Mouse (Mus musculus): Measurements from ENCODE around the gene Idua.

Idua gene

GRCm38 (mm10) chr5:108726557-108727248, 66.6 kb downstream of the Idua start:
- peak; percentile 87 to 89 for DNase-seq

GRCm38 (mm10) chr5:108727425-108727824, 67.3 kb downstream of the Idua start:
- DNase-seq = no peak

Data from cerebellum, postnatal 10 days (tissue).